In genomic region chr4:47502546-47502971, GRCm38 (mm10) we compare ENCODE assay signal across 8 mouse cellular contexts. TPM values are rescaled to one million over a fixed set of nuclear protein-coding genes. Genes with fewer than 3 reads are reported as not detected.
A peak's percentile ranks its signal among the peaks of the same experiment; 100 is the strongest.
DNase-seq lines count a peak whose midpoint lies in the region; ATAC-seq and TF ChIP-seq lines count a peak whose summit lies in the region.

No protein-coding gene starts in this region.

- no peak overlapping the region for H3K27ac ChIP-seq in cortical plate, adult 2 months (ENCODE audit: insufficient read depth, low read length)
- no peak overlapping the region for H3K27ac ChIP-seq in heart, embryonic 15.5 days
- H3K27ac ChIP-seq in layer of hippocampus, adult 2 months, result no peak overlapping the region

- H3K4me3 ChIP-seq in cortical plate, adult 2 months (ENCODE audit: insufficient read depth, low read length), result no peak overlapping the region
- H3K4me3 ChIP-seq in heart, embryonic 15.5 days, result peak overlapping the region; percentile 19; the same call in 1 of the 2 replicates
- H3K4me3 ChIP-seq in layer of hippocampus, adult 2 months, result peak overlapping the region; percentile 14

- WGBS in heart, embryonic 15.5 days, result 26% methylated on average over 4 of the region's 4 CpGs

- H3K4me1 ChIP-seq in cortical plate, adult 2 months (ENCODE audit: control insufficient read depth, insufficient read depth, low read length), result no peaks in the 10 kb centered on the region
- peaks cover 7% of the 10 kb centered on the region; the same call in 1 of the 2 replicates for H3K4me1 ChIP-seq in heart, embryonic 15.5 days (replicated peaks)

- no peak overlapping the region for H3K9ac ChIP-seq in heart, embryonic 15.5 days

- TF ChIP-seq CTCF in cortical plate, adult 2 months (IDR thresholded peaks at IDR 0.05; ENCODE audit: extremely low read depth, insufficient read depth, low read length), result peak; percentile 78
- TF ChIP-seq CTCF in layer of hippocampus, adult 2 months (conservative IDR thresholded peaks at IDR 0.05), result peak; percentile 91

- H3K9me3 ChIP-seq in heart, embryonic 15.5 days (replicated peaks), result no peaks in the 10 kb centered on the region

- peak overlapping the region; percentile 45 for H3K4me2 ChIP-seq in heart, embryonic 15.5 days

- ATAC-seq in heart, embryonic 15.5 days (replicated peaks; ENCODE audit: insufficient number of reproducible peaks, insufficient read depth, low FRiP score, low read depth), result no peak

- peak; percentile 22 for DNase-seq in gastrocnemius, postnatal 14 days
- DNase-seq in gastrocnemius, adult 8-10 months (ENCODE audit: low spot score in 2 of 2), result no peak
- peak; percentile 50 for DNase-seq in adipocyte (ENCODE audit: low spot score)
- peak; percentile 24 to 53 for DNase-seq in layer of hippocampus, adult 2 months (ENCODE audit: low spot score in 2 of 2)
- peak; percentile 59 for DNase-seq in lung, postnatal 36 days
- DNase-seq in right cerebral cortex, postnatal 4 days, result peak; percentile 17

- TF ChIP-seq POLR2A in cortical plate, adult 2 months (IDR thresholded peaks at IDR 0.05; ENCODE audit: extremely low read depth, insufficient read depth, low read length), result no peak

- intact Hi-C loops in gastrocnemius, postnatal 14 days (cut with DNase I; ENCODE audit: low total_unique reads), result no loop called here

- H3K27me3 ChIP-seq in heart, embryonic 15.5 days, result no peaks in the 10 kb centered on the region

- no peaks in the 10 kb centered on the region for H3K36me3 ChIP-seq in heart, embryonic 15.5 days

RNA-seq across cellular contexts. Expression of gene Sec61b, which starts 28.1 kb away (rescaled TPM):
- 10 to 100 TPM; 41.9 to 56.6 TPM for total RNA-seq in gastrocnemius, postnatal 14 days (2021)
- total RNA-seq in gastrocnemius, adult 8-10 months (2022), result 10 to 100 TPM; 30.6 to 84.1 (median 36.1) TPM
- polyA plus RNA-seq in cortical plate, adult 2 months (2012; rRNA removed), result 65.5 and 76.1 TPM in 2 replicates
- polyA plus RNA-seq in heart, embryonic 15.5 days (2015; fragmentation: Nextera tagmentation; extraction: Ambion mirVana), result 142 and 171 TPM in 2 replicates
- 10 to 100 TPM; 47.2 to 53.3 TPM for total RNA-seq in layer of hippocampus, adult 2 months (2021)

RNA-seq across cellular contexts. Expression of gene Alg2, which starts 28.4 kb away (rescaled TPM):
- 10 to 100 TPM; 12.8 to 15.7 TPM for total RNA-seq in gastrocnemius, postnatal 14 days (2021)
- total RNA-seq in gastrocnemius, adult 8-10 months (2022), result 10 to 100 TPM in 2 of 4 experiments, 1 to 10 TPM in 2; 8.1 to 15.5 (median 10.3) TPM
- 77.2 and 81.6 TPM in 2 replicates for polyA plus RNA-seq in cortical plate, adult 2 months (2012; rRNA removed)
- polyA plus RNA-seq in heart, embryonic 15.5 days (2015; fragmentation: Nextera tagmentation; extraction: Ambion mirVana), result 22.2 and 31.3 TPM in 2 replicates
- total RNA-seq in layer of hippocampus, adult 2 months (2021), result 100 to 1,000 TPM; 138 to 146 TPM

Comparison
In these comparisons a context has a peak if more than half of its experiments do, and no peak if none do; other contexts are left out.
1. DNase-seq: peak in gastrocnemius, postnatal 14 days (single experiment), adipocyte (single experiment), layer of hippocampus, adult 2 months (2 of 2), lung, postnatal 36 days (single experiment) and right cerebral cortex, postnatal 4 days (single experiment); none in gastrocnemius, adult 8-10 months (0 of 2).
2. RNA of gene Alg2, which starts 28.4 kb away (total RNA-seq): 138 to 146 TPM in layer of hippocampus, adult 2 months; 12.8 to 15.7 TPM in gastrocnemius, postnatal 14 days and 8.1 to 15.5 TPM in gastrocnemius, adult 8-10 months; every median in the first group is over 4 times any median in the second.